Mouse (Mus musculus) limb, embryonic 14.5 days (tissue): ENCODE data around the gene Ass1. TPM values are rescaled to one million over a fixed set of nuclear protein-coding genes. Genes with fewer than 3 reads are reported as not detected.

Experiments
- ATAC-seq: fragments of 200-750 bp; cut with Nextera tagmentation; 2 replicates; pipeline ENCODE4 v1.8.0; 2017; ENCODE audit warnings: low read depth, moderate number of reproducible peaks, moderate TSS enrichment; ENCODE audit not compliant: low FRiP score
- DNase-seq: peaks from one replicate; pipeline ENCODE4 v3.0.0-alpha.2; 2015; ENCODE audit warnings: low spot score
- H3K27ac ChIP-seq: fragments of 300-500 bp; sonication (generic); replicated peaks from 2 replicates; pipeline ENCODE4 v1.5.1; 2014; ENCODE audit warnings: low read depth, mild to moderate bottlenecking, low read length, moderate library complexity, mixed read lengths
- H3K27me3 ChIP-seq: fragments of 300-500 bp; sonication (generic); 2 replicates; pipeline ENCODE4 v1.6.1; 2014; ENCODE audit warnings: low read length, mixed read lengths; ENCODE audit not compliant: control insufficient read depth, insufficient read depth
- H3K36me3 ChIP-seq: fragments of 300-500 bp; sonication (generic); 2 replicates; pipeline ENCODE4 v1.6.1; 2014; ENCODE audit warnings: mild to moderate bottlenecking, low read length, moderate library complexity, mixed read lengths; ENCODE audit not compliant: control insufficient read depth, insufficient read depth
- H3K4me1 ChIP-seq: fragments of 300-500 bp; sonication (generic); 2 replicates; pipeline ENCODE4 v1.6.1; 2014; ENCODE audit warnings: antibody characterized with exemption, low read length, mixed read lengths; ENCODE audit not compliant: control insufficient read depth, insufficient read depth
- H3K4me2 ChIP-seq: fragments of 300-500 bp; sonication (generic); replicated peaks from 2 replicates; pipeline ENCODE4 v1.6.1; 2014; ENCODE audit warnings: low read depth, mild to moderate bottlenecking, low read length, moderate library complexity; ENCODE audit not compliant: severe bottlenecking
- H3K4me3 ChIP-seq: fragments of 300-500 bp; sonication (generic); replicated peaks from 2 replicates; pipeline ENCODE4 v1.5.1; 2014; ENCODE audit warnings: low read length
- H3K9ac ChIP-seq: fragments of 300-500 bp; sonication (generic); 2 replicates; pipeline ENCODE4 v1.6.1; 2014; ENCODE audit warnings: mild to moderate bottlenecking, low read depth, low read length, moderate library complexity; ENCODE audit not compliant: severe bottlenecking
- H3K9me3 ChIP-seq: fragments of 300-500 bp; sonication (generic); 2 replicates; pipeline ENCODE4 v1.6.1; 2016; ENCODE audit warnings: low read length; ENCODE audit not compliant: control insufficient read depth
- POLR2A ChIP-seq: fragments of 200-500 bp; IDR thresholded peaks from 2 replicates; pipeline ENCODE4 v1.8.0; 2012; ENCODE audit warnings: inconsistent platforms, mild to moderate bottlenecking, moderate library complexity, borderline replicate concordance; ENCODE audit not compliant: insufficient read depth, insufficient read length; ENCODE audit errors: extremely low read depth
- WGBS: fragments of 180-500 bp; shearing (Covaris S2); extraction: QIAGEN DNeasy Blood & Tissue Kit; methylation state at CpG from one replicate; pipeline ENCODE4 v1.1.7; 2014; 5-methylcytosine and 5-hydroxymethylcytosine counted together
- polyA plus RNA-seq, 2 experiments: library from polyadenylated mRNA; depleted of rRNA in 1 of 2; stranded (reverse) in 1 of 2; unstranded in 1 of 2; fragments of >200 nt; fragmentation: Nextera tagmentation in 1 of 2; extraction: Ambion mirVana in 1 of 2; gene quantifications; 2 replicates each; pipeline versions ENCODE4 v1.2.1 to v1.2.3; 2012 to 2014

The Ass1 gene
- polyA plus RNA-seq, 2 experiments: 17.1 to 27.1 TPM

DNA sequence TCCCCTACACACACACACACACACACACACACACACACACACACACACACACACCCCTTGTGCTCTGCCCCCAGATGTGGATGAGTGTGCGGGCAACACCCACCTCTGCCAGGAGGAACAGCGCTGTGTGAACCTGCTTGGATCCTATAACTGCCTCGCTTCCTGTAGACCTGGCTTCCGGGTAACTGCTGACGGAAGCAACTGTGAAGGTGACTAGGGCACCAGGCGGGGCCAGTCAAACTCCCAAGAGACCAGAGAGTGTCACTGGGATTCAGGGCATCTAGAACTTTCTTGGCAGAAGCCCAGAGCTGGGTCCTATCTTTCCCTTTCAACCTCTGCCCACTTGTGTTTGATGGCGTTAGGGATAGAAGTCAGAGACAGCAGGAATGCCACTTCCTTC, 14.6 kb upstream of the Ass1 start:
- peaks cover 17% of the 10 kb centered on the region; the same call in 1 of the 2 replicates for H3K27me3 ChIP-seq
- no peak overlapping the region for H3K4me3 ChIP-seq
- no peaks in the 10 kb centered on the region for H3K9me3 ChIP-seq
- no peak overlapping the region for H3K27ac ChIP-seq
- H3K36me3 ChIP-seq: no peaks in the 10 kb centered on the region
- WGBS: 84% methylated on average over 7 of the region's 7 CpGs
- H3K4me1 ChIP-seq: peaks cover 7% of the 10 kb centered on the region; the same call in 1 of the 2 replicates
- no peak overlapping the region for H3K4me2 ChIP-seq
- TF ChIP-seq POLR2A: no peak
- no peak overlapping the region for H3K9ac ChIP-seq
- DNase-seq (no peak), ATAC-seq (no peak)

DNA sequence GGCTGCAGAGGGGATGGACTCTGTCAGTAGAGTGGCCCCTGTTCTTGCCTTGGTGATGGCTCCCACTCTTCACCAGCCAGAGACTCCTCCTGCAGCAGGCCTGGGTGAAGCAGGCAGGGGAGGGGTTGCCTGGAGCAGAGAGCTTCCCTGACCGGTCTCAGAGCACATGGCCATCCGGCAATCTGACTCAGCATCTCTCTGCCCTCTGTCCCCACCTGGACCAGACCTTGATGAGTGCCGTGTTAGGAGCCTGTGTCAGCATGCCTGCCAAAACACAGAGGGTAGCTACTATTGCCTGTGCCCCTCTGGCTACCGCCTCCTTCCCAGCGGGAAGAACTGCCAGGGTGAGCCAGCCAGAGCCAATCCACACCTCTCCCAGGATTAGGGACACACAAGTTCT, 11.5 kb upstream of the Ass1 start:
- Histone ChIP-seq H3K9me3 (no peaks in the 10 kb centered on the region), H3K27ac (no peak overlapping the region), H3K4me3 (no peak overlapping the region), H3K9ac (no peak overlapping the region), H3K36me3 (no peaks in the 10 kb centered on the region), H3K27me3 (peaks cover 25% of the 10 kb centered on the region; the same call in 1 of the 2 replicates), H3K4me2 (no peak overlapping the region), H3K4me1 (peaks cover 7% of the 10 kb centered on the region; the same call in 1 of the 2 replicates)
- DNase-seq (no peak), ATAC-seq (no peak)
- WGBS: 34% methylated on average over 5 of the region's 5 CpGs
- TF ChIP-seq POLR2A: no peak

DNA sequence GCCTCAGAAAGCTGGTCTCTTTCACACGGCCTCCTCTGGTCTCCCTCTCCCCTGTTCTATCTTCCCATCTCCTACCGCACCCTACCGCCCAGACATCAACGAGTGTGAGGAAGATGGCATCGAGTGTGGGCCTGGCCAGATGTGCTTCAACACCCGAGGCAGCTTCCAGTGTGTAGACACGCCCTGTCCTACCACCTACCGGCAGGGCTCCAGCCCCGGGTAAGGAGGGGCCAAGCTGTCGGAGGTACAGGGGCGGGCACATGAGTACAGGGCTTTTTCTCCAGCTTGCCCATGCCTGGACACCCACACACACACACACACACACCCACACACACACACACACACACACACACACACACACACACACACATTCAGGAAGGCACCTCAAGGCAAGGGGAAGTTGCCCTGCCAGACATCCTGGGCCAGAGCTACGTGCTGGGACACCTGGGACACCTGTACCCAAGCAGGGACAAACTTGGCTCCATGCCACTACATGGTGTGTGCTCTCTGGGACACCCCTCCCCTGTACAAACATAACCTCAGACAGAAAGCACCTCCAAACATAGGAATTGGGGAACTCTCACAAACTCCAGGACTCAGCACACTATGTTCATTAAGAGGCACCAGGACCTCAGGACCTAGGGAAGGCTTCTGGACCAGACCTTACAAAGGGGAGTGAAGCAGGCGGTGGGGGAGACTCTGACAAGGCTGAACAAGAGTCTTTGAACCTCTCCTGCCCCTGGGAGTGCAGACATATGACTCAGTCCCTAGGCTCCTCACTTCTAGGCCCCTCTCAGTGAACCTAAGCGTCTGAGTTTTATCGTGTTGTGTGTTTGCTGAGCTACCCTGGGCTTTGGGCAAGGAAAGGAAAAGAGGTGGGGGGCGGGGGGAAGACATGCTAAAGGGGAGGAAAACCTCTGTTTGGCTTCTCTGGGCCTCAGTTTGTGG, 10.7 kb upstream of the Ass1 start:
- Histone ChIP-seq H3K9ac (peak overlapping the region; percentile 59; the same call in 1 of the 2 replicates), H3K4me2 (peak overlapping the region; percentile 79), H3K27me3 (peaks cover 25% of the 10 kb centered on the region; the same call in 1 of the 2 replicates), H3K4me3 (peak overlapping the region; percentile 36), H3K9me3 (no peaks in the 10 kb centered on the region), H3K4me1 (0 out of 2 replicates have a peak, but pooled peaks cover 3% of the 10 kb centered on the region), H3K27ac (no peak overlapping the region), H3K36me3 (no peaks in the 10 kb centered on the region)
- TF ChIP-seq POLR2A: no peak
- DNase-seq (no peak), ATAC-seq (no peak)
- 33% methylated on average over 16 of the region's 16 CpGs for WGBS

DNA sequence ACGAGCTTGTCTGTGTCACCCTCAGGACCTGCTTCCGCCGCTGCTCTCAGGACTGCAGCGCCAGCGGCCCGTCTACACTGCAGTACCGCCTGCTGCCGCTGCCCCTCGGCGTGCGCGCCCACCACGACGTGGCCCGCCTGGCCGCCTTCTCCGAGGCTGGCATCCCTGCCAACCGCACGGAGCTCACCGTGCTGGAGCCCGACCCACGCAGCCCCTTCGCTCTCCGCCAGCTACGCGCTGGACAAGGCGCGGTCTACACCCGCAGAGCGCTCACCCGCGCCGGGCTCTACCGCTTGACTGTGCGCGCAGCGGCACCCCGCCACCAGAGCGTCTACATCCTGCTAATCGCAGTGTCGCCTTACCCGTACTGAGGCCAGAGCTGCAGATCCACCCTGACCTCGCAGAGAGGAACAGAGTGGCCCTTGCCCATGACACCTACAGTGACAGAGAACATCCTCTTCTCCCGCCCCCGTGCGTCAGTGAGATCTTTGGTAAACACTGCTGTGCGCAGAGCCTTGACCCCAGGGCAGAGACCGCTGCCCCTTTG, 9.9 kb upstream of the Ass1 start:
- Histone ChIP-seq H3K4me3 (peak overlapping the region; percentile 36), H3K9ac (peak overlapping the region; percentile 59), H3K27me3 (peaks cover 25% of the 10 kb centered on the region; the same call in 1 of the 2 replicates), H3K36me3 (no peaks in the 10 kb centered on the region), H3K9me3 (no peaks in the 10 kb centered on the region), H3K4me2 (peak overlapping the region; percentile 79), H3K27ac (no peak overlapping the region), H3K4me1 (0 out of 2 replicates have a peak, but pooled peaks cover 3% of the 10 kb centered on the region)
- no peak for TF ChIP-seq POLR2A
- ATAC-seq (peak; percentile 58; the same call in 1 of the 2 replicates), DNase-seq (no peak)
- 1% methylated on average over 44 of the region's 48 CpGs for WGBS

DNA sequence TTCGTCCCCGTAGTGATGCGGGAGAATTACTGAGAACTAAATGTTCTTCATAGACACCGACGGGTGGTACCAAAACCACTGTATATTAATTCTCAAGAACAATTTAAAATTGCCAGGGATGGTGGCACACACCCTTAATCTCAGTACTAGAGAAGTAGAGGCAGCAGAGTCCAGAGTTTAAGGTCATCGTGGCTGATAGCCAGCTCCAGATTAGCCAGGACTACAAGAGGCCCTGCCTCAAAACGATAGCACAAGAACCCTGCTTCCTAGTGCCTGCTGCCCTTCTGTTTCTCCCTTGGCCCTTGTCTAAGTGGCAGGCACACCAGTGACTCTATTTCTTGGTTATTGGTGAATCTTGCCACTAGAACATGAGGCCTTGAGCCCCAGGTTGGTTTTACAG, 9.1 kb upstream of the Ass1 start:
- Histone ChIP-seq H3K4me2 (no peak overlapping the region), H3K9ac (no peak overlapping the region), H3K4me1 (0 out of 2 replicates have a peak, but pooled peaks cover 3% of the 10 kb centered on the region), H3K27ac (no peak overlapping the region), H3K36me3 (no peaks in the 10 kb centered on the region), H3K4me3 (no peak overlapping the region), H3K27me3 (peaks cover 25% of the 10 kb centered on the region; the same call in 1 of the 2 replicates), H3K9me3 (no peaks in the 10 kb centered on the region)
- no peak for ATAC-seq
- DNase-seq: no peak
- 84% methylated on average over 7 of the region's 7 CpGs for WGBS
- no peak for TF ChIP-seq POLR2A
